Mouse (Mus musculus): ENCODE measurements around the gene Manbal. TPM values are rescaled to one million over a fixed set of nuclear protein-coding genes. Genes with fewer than 3 reads are reported as not detected.
A peak's percentile ranks its signal among the peaks of the same experiment; 100 is the strongest.

The Manbal gene
- total RNA-seq, 2 experiments from 2014 or later, result 34.8 to 35.7 TPM

DNA sequence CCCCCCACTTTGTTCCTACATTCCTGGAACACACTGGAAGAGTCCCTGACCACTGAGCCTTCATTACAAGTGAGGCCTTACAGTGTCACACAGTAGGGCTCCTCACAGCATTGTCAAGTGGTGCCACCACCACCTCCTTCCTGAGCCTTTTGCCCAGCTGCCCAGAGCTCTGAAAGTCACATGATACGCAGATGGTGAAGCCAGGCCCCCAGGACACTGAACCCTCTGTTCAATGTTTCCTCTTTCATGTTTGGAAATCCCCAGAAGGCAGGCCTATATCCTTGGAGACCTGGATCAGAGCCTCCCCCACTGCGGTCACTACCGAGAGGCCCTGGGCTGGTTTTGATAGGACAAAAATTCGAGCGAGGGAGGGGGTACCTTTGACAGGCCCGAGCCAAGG, 49.8 kb downstream of the Manbal start:
- DNase-seq, result no peak

GRCm38 (mm10) chr2:157418206-157418605, 50.8 kb downstream of the Manbal start, which contains the start of gene Src:
Gene Src (plus strand): TSS chr2:157418444.
- no peak for DNase-seq

DNA sequence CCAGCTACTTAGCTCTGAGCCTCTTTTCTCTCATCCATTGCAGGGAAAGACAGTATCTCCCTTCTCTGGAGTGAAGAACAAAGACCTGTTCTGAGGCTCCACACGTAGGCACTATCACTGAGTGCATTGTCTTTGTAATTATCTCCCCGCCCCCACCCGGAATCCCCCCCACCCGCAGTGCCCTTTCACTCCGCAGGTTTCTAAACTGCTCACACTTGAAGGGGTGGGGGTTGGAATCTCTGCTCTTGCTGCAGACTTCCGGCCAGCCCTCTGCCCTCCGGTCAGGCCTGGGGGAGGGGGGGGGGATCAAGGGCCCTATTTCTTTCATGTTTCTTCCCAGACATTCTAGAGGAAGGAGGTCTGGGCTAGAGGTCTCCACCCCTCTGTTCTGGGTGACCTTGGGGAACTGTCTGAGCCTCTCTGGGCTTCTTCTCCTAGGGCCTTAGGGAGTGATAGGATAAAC, 51.2 kb downstream of the Manbal start:
- no peak for DNase-seq

GRCm38 (mm10) chr2:157419506-157419905, 52.1 kb downstream of the Manbal start:
- no peak for DNase-seq

- no peak for DNase-seq
These were observed 53.0 kb downstream of the Manbal start for GRCm38 (mm10) chr2:157420404-157420803.

GRCm38 (mm10) chr2:157422062-157422655, 54.8 kb downstream of the Manbal start:
- DNase-seq, result no peak

DNA sequence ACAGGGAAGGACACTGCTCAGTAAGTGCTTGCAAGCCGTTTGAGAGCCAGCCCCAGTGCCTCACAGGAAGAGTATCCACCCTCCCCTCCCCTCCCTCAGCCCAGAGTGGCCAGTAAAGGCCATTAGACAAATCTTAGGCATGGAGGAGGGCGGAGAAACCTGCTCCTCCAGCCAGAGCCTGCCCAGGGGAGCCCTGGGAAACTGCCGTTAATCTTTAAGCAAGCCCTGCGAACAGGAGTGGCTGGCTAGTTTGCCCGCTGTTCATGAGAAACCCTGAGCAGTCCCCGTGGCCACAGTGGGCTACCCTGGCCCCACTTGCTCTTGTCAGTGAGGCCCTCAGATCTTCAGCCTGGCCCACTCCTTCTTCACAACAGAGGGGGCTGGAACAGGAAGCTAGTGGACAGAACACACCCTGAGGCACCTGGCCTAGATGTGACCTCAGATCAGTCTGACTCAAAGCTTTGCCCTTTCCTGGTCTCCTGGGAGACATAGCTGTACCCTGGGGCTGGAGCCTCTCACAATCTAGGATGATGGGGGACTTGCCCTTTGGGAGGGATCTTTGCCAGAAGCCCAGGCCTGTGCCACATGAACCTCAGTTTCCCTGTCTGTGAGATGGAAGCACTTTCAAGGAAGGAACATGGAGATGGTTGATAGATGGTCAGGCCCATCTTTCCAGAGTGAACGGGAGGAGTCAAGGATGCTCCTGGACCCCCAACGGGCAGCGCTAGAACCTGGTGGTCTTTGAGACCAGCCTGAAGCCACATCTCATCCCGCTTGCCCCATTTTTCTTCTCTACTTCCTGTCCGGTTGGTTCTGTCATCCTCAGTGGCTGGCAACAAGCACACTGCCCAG, 55.7 kb downstream of the Manbal start:
- peak; percentile 42 for DNase-seq

GRCm38 (mm10) chr2:157423706-157424125, 56.3 kb downstream of the Manbal start:
- DNase-seq, result peak; percentile 36

DNA sequence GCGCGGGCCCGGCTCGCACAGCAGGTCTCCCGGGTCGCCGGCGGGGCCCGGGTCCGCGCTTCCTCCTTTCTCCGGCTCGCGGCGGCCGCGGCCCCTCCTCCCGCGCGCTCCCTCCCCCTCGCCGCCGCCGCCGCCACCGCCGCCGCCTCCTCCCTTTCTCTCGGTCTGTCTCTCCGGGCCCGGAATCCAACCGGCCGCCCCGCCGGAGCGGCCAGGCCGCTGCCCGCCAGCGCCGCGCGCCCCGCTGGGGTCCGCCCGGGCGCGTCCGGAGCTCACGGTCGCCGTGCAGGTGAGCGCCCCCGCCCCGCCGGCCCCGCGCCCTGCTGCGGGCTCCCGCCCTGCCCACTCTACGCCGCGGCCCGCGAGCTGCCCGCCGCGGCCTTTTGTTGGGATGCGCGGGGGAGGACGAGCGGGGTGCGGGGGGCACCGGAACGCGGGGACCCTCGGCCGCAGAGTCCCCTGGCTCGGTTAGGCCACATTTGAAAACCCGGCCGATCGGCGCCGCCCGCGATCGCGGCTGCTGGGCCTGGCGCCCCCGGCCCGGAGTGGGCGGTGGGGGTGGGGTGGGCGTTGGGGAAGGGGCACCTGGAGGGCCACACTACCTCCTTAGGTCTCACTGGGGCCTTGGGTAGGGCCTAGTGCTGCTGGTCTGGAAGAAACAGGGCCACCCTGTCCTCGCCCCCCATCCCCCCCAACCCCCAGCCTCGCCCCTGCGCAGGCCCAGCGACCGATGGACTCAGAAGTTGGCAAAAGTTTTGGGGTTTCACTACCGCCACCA, 56.9 kb downstream of the Manbal start:
- peak; percentile 70 for DNase-seq

DNA sequence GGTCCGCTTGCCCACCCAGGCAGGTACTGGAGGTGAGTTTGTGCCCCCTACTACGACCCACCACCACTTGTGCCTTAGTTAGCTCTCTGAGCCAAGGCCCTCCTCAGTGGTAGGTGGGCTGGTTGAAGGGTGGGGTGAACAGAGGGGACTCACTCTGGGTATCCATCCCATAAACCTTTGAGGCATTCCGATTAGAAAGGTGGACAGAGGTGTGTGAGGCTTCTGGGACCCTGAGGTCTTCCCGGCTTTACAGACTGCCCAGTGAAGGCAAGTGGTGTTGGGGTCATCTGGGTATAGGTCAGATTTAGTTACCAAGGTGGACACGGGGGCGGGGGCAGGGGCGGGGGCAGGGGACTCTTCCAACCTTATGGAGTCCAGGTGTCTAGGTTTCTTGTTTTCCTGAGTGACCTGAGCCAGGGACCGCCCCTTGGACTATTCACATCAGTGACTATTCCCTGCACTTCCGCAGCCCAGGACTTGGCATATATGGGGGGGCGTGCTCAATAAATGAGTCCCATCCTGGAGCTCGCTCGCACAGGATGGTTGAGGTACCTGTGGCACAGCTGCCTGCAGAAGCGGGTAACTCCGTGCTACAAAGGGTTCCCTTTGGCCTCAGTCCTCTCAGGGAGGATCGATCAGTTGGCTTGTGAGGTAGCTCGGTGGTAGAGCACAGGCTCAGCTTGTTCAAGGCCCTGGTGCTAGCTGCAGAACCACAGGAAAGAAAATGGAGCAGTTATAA, 57.7 kb downstream of the Manbal start:
- no peak for DNase-seq

DNA sequence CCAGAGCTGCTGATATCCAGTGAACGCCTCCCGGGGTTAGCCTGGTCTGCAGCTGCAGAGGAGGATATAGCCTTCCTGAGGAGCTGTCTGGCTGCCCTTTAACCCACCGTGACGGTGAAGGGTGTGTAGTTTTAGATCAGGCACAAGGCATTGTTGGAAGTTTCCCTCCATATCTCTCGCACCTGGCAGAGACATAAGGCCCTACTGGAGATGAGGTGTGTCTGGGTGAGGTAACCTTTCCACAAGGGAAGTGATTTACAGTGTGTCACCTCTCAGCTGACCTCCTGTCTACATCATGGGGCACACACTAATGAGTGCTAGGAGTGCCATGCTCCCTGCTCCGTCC, 58.2 kb downstream of the Manbal start:
- DNase-seq, result no peak

GRCm38 (mm10) chr2:157426171-157426570, 58.8 kb downstream of the Manbal start:
- peak; percentile 52 for DNase-seq

DNA sequence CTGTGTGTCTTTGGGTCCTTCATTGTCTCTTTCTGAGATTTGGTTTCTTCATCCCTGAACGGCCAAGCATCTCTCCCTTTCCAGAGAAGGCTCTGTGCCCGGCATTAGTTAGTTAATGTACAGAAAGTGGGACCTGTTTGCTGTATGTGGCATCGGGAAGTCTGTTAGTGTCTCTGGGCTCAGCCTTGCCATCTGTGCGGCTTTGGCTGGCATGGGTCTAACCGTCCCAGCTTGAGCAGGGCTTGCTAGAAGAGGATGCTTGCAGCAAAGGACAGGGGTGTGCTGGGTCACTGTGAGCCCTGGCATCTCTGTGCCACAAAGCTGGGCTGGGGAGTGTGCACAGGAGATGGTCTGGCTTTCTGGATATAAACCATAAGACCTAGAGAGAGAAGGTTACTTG, 59.8 kb downstream of the Manbal start:
- no peak for DNase-seq

GRCm38 (mm10) chr2:157428351-157429139, 61.2 kb downstream of the Manbal start:
- no peak for DNase-seq

- no peak for DNase-seq
These were observed 62.3 kb downstream of the Manbal start for GRCm38 (mm10) chr2:157429735-157430134.

DNA sequence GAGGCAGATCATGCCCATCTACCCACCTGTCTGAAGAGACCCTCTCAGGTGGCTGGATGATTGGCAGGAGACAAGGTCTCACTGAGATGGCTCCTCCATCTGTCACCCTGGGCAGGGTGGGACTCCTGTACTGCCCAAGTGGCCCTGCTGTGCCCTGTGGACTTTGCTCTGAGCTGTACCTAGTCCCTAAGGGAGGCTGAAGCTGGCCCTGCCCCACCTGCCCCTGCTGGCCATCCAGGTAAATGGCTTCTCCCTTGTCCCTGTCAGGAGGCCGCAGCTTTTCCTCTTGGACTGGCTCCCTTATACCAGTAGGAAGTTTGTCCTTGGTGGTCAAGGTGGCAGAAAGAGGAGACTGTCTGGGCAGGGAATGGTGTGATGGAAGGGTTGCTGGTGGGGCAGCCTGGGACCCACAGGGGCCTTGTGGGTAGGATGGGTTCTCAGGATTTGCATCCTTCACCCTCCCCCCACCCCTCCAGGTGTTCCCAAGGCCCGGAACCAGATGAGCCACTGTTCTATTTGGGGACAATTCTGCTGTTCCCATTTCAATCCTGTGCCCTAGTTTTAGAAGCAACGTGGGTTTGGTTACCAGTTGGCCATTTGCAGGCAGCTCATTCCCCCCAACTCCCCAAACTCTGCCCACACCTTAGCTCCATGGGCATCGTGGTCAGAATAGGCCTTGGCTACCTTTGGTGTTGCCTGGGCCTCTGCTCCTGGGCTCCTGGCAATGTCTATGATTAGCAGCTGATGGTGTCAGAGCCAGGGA, 63.5 kb downstream of the Manbal start:
- DNase-seq, result no peak

DNA sequence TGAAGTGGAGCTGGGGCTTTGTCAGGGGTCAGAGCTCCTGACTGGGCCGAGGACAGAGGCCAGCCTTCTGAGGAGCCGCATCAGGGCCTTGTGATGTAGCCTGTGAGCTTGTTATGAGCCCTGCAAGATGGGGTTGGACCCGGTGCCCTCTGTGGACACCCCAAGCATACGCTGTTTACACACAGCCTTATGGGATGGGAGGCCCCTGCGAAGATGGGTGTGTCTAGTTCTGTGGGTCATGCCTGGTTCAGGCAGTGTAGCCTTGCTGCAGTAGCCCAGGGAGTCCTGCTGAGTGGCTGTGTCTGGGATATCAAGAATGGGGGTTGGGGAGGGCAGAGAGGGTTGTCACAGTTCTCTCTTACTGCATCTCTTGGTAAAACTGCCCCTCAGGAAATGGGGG, 64.5 kb downstream of the Manbal start:
- DNase-seq, result no peak

DNA sequence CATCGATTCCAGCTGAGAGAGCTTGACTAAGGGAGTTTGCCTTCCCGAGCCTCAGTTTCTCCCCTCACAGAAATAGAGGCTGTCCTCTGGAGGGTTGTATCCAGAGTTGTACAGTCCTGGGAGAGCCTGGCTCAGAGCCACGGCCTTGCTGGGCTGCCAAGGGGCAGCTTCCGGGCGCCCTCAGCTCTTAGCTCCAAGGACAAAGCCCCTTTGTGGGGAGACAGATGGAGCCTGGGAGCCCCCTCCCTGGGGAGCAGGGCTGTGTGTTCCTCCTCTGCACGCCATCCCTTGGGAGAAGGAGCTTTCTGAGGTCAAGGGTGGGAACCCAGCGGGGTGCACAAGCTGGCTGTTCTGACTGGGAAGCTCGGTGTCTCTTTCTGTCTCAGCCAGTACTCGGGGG, 65.1 kb downstream of the Manbal start:
- DNase-seq, result peak; percentile 67

GRCm38 (mm10) chr2:157434041-157434440, 66.6 kb downstream of the Manbal start:
- no peak for DNase-seq

- no peak for DNase-seq
These were observed 67.1 kb downstream of the Manbal start for GRCm38 (mm10) chr2:157434497-157434896.

GRCm38 (mm10) chr2:157436496-157436895, 69.1 kb downstream of the Manbal start:
- DNase-seq, result no peak

Measured in adrenal gland, postnatal 10 days (tissue).